Mouse (Mus musculus) gastrocnemius, adult 8-10 months (tissue): Measurements from ENCODE around the gene Sprtn. TPM values are rescaled to one million over a fixed set of nuclear protein-coding genes. Genes with fewer than 3 reads are reported as not detected.
A peak's percentile ranks its signal among the peaks of the same experiment; 100 is the strongest.

Source experiments
- DNase-seq, 2 experiments: peaks; one replicate each; pipeline ENCODE4 v3.0.0; 2022; ENCODE audit warnings: low spot score in 2 of 2
- total RNA-seq, 4 experiments: library from RNA; stranded (reverse); gene quantifications; 2 replicates each; pipeline ENCODE4 v1.2.4; 2022

Sprtn gene
- total RNA-seq, result 1 to 10 TPM; 6.1 to 7.3 (median 6.5) TPM

- peak; percentile 87 to 92 for DNase-seq
Observed at GRCm38 (mm10) chr8:124897386-124898250, at the start of gene Sprtn, which contains the start of gene Exoc8. TSS of gene Sprtn (plus strand) at chr8:124897886. TSS of gene Exoc8 (minus strand) at chr8:124897705.

- no peak for DNase-seq
Observed at GRCm38 (mm10) chr8:124853511-124853910, 44.2 kb upstream of the Sprtn start.

GRCm38 (mm10) chr8:124859466-124859865 lies 38.2 kb upstream of the Sprtn start:
- no peak for DNase-seq

- DNase-seq, result no peak
Observed at GRCm38 (mm10) chr8:124860188-124860587, 37.5 kb upstream of the Sprtn start.

DNA sequence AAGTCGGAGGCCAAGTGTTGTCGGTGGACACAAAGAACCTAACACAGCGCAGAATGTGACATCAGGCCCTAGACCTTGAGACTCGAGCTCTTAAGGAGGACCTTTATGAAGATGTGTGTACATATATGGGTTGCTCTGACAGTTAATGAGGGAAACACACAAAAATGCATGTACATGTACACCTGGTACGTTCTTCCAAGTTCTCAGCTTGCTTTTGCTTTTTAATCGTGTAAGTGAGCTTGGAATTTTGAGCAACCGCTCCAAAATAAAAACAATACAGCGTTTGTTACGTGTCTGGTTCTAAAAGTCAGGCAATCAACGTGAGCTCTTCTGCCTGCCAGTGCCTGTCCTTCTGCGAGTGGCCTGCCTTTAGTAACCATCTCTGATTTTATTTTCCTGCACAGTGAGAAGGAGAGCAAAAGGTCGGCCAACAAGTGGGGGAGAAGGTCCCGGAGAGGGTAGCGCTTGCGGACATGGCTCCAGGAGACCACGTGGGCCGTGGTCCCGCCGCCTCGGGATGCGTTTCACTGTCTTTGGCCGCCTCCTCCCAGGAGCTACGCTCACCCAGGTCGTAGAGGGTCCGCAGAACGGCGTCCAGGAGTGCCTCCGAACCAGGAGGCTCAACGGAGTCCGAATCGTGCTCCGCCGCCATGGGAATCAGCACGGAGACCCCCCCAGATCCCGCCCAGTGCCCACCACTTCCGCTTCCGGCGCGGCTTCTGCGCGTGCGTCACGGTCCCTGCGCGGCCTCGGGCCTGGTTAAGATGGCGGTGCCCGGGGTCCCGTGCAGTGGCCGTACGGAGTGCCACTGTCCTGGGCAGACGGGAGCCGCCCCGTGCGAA lies 35.1 kb upstream of the Sprtn start, which contains the start of the genes Gnpat and 2810004N23Rik:
Gene Gnpat, plus strand, starts transcription at position 713 of the 842 bp plus-strand sequence.
Gene 2810004N23Rik, minus strand, starts transcription at position 800 of the 842 bp plus-strand sequence.
- DNase-seq, result peak; percentile 86 to 89

DNA sequence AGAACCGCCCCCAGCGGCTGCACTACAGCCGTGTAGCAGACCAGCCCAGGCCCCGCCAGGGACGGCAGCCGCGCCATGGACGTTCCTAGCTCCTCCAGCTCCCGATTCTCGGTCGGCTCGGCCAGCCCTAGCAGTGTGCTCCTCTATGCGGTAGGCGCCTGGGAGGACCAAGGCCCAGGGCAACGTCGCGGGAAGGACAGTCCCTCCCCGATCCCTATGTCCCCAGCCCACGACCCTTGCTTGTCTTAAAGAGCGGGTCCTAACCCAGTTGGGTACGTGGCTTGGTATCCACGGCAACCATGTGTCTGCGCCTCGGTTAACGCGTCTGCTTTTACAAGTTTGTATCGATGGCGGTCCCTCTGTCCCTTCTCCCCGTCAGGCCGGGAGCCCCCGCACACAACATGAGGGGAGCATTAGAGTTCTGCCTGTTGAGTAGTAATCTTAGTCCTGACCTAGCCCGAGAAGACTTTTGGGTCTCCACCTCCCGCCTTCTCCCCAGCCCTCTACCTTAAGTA lies 34.5 kb upstream of the Sprtn start:
- DNase-seq, result no peak

DNA sequence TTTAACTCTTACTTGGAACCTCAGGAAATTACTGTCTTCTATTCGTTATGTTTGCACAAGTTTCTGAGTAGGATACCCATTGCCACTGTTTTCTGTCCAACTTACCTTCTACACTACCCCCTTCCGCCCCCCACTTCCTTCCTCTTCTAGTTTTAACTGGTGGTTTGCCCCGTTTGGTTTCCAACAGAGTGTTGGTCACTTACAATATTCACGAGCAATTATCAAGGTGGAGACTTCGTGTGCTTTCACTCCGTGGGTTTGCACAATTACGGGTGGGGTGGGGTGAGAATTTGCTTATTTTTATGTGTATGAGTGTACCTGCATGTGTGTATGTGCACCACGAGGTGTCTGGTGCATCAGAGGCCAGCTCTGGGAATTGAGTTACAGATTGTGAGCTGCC lies 34.0 kb upstream of the Sprtn start:
- no peak for DNase-seq

DNA sequence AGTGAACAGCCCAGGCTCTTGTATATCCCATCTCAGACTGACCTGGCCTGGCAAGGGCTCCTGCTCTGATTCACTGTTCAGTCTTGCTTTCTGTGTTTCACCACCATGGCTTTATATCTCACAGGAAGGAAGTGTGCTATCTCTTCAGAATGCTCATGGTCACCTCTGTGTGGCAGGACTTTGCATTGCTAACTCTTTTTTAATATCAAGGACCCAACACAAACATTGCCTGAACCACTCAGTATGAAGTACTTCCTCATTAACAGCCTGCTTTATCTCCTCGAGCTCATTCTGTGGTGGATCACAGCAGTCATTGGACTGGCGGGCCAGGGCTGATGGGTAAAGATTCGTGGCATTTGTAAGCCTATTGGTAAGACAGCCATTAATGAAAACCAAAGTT lies 31.0 kb upstream of the Sprtn start:
- no peak for DNase-seq

GRCm38 (mm10) chr8:124867126-124867525 lies 30.6 kb upstream of the Sprtn start:
- no peak for DNase-seq

GRCm38 (mm10) chr8:124869708-124870107 lies 28.0 kb upstream of the Sprtn start:
- DNase-seq, result peak in 1 of 2 experiments; percentile 48

- DNase-seq, result no peak
Observed at GRCm38 (mm10) chr8:124871474-124871873, 26.2 kb upstream of the Sprtn start.

- no peak for DNase-seq
Observed at GRCm38 (mm10) chr8:124872081-124872480, 25.6 kb upstream of the Sprtn start.

DNA sequence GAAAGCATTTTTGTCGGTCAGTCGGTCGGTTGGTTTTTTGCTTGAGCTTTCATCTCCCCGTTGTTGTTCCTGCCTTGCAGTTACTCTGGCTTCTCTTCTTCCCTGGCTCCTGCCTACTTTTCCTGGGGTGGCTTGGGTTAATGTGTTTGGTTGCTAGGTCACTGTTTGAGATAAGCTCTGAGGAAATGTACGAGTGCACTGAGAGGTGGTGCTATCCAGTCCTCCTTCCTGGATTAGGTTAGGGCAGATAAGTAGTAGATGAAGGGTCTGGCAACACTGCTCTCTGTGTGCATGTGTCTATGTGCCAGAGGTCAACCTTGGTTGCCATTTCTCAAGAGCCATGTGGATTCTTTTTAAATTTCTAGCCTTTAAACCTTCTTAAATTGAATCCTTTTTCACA lies 25.0 kb upstream of the Sprtn start:
- DNase-seq, result no peak

DNA sequence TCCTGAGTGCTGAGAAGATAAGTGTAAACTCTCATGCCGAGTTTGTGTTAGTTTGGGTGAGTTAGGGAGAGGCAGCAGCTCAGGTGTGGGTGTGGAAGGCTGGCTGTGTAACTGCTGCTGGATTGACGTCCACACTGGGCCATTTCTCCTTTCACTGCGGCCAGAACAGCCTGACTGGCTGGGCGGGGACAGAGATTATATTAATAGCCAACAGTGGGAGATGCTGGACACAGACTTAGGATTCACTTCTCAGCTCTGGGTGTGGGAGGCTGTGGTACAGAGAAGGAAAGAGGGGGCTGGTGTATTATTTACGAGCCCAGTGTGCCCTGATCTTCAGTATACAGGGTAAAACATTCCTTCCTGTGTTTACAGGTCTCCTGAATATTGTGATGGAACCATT lies 19.5 kb upstream of the Sprtn start:
- DNase-seq, result no peak

- no peak for DNase-seq
Observed at GRCm38 (mm10) chr8:124878946-124879526, 18.6 kb upstream of the Sprtn start.

DNA sequence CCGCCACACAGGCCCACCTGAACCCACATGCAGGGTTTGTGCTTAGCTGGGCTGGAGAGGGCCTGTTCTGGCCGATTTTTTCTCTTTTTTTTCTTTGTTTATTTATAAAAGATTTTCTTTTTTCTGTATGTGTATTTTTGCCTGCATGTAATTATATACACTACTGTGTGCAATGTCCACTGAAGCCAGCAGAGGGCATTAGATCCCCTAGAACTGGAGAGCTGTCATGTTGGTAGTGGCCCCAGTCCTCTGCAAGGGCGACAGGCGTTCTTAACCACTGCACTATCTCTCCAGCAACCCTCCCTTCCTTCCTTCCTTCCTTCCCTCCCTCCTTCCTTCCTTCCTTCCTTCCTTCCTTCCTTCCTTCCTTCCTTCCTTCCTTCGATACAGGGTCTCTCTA lies 9.3 kb upstream of the Sprtn start:
- DNase-seq, result no peak

DNA sequence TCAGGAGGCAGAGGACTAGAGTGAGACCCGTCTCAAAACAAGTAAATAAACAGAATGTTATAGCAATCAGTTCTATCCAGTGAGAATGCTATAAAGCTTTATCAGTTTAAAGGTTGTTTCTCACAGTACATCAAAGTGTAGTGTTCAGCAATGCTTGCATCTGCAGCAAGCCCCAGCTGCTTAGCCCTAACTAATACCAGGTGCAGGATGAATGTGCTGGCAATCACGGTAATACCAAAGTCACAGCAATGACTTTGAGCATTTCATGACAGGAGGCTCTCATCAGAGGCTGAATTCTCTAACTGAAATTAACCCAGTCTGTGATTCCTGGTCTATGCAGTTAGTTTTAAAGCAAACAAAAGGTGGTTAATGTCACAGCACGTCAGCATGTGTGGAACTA lies 5.1 kb upstream of the Sprtn start:
- DNase-seq, result no peak

DNA sequence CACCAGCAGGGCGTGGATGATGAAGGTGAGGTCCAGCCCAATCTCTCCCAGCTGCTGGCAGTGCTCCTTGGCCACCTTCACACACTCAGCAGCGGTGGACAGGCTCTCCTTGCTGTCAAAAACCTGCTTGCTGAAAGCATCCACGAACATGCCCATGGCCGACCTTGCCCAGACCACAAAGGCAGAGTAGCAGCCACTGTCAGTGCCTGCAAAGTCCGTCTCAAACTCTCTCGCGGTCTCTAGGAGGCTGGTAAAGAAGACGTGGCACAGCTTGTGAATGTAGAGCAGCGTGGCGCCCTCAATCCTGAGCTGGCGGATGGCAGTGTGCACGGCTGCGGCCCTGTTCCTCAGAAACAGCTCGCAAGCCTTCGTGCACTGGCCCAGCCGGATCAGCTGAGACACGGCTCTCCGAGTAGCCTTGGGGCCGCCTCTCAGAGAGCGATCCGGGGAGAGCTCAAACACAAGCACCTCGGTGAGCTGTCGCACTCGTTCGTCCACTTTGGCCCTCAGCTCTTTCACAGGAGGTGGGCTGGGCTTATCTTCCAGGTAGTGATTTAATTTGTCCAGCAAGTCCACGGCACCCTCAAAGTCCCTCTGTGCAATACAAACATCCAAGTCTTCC lies 1.6 kb upstream of the Sprtn start:
- DNase-seq, result no peak

- DNase-seq, result peak; percentile 64 to 74
Observed at GRCm38 (mm10) chr8:124896632-124897385, 877 bp upstream of the Sprtn start.

GRCm38 (mm10) chr8:124898251-124898905 lies 692 bp downstream of the Sprtn start:
- no peak for DNase-seq
